ENCODE assay signal across 8 mouse cellular contexts in genomic region chr2:105224134-105224986, GRCm38 (mm10). TPM values are rescaled to one million over a fixed set of nuclear protein-coding genes. Genes with fewer than 3 reads are reported as not detected.
DNase-seq lines count a peak whose midpoint lies in the region; TF ChIP-seq lines count a peak whose summit lies in the region.
"Had no signal": no experiment of that assay in that cellular context is flagged by ENCODE, and none has a peak within 500 bp of the region (broad histone marks: within the 10 kb centered on the region; RNA-seq: fewer than 3 reads in every experiment).

Them7 (plus strand) TSS chr2:105224320.

- peaks cover 35% of the 10 kb centered on the region for H3K27me3 ChIP-seq in megakaryocyte, embryonic 14.5 days (replicated peaks)

- 1% methylated on average over 38 of the region's 38 CpGs for WGBS in bone marrow, adult 2 months

- no peak for TF ChIP-seq POLR2A in bone marrow, adult 2 months (IDR thresholded peaks at IDR 0.05; ENCODE audit: borderline replicate concordance, control insufficient read depth, low read depth, low read length)

- H3K36me3 ChIP-seq in megakaryocyte, embryonic 14.5 days (replicated peaks; ENCODE audit: low read length) = no peaks in the 10 kb centered on the region

- intact Hi-C loops in left cerebral cortex, postnatal 36 days (cut with DNase I) = no loop called here

- no peak for TF ChIP-seq CTCF in bone marrow, adult 2 months (IDR thresholded peaks at IDR 0.05; ENCODE audit: control insufficient read depth, insufficient read depth, low read length)

- peak within 1 kb of the TSS; percentile 27 for H3K4me3 ChIP-seq in bone marrow, adult 2 months (replicated peaks; ENCODE audit: control insufficient read depth, low read depth, low read length)
- H3K4me3 ChIP-seq in megakaryocyte, embryonic 14.5 days (replicated peaks) = peak within 1 kb of the TSS; percentile 69

- H3K9me3 ChIP-seq in megakaryocyte, embryonic 14.5 days = peaks cover 3% of the 10 kb centered on the region; the same call in 1 of the 2 replicates

- H3K27ac ChIP-seq in bone marrow, adult 2 months (ENCODE audit: control insufficient read depth, insufficient read depth, low read depth, low read length, poor library complexity) = 0 out of 2 replicates have a peak within 1 kb of the TSS, but pooled peaks have one; percentile 3

- no peaks in the 10 kb centered on the region; the same call in 1 of the 2 replicates for H3K4me1 ChIP-seq in bone marrow, adult 2 months (ENCODE audit: control insufficient read depth, insufficient read depth, low read length)
- H3K4me1 ChIP-seq in megakaryocyte, embryonic 14.5 days = peaks cover 5% of the 10 kb centered on the region; the same call in 1 of the 2 replicates

- DNase-seq in Muller cell, postnatal 12 days (ENCODE audit: inconsistent ontology term) = peak; percentile 30
- peak; percentile 4 for DNase-seq in heart, adult 8-10 months (ENCODE audit: low spot score)
- DNase-seq in kidney, adult 8-10 months = peak; percentile 87 to 90
- peak; percentile 20 for DNase-seq in testis, postnatal 14 days (ENCODE audit: low spot score)
- DNase-seq in left cerebral cortex, postnatal 36 days (ENCODE audit: low spot score in 2 of 2) = no peak

RNA-seq across cellular contexts. Expression of gene Them7, which starts in this region (rescaled TPM):
- polyA plus RNA-seq in bone marrow, adult 2 months (2011; ENCODE audit: insufficient read depth, insufficient read length, low replicate concordance, missing spikeins) = not detected in 2 replicates
- total RNA-seq in heart, adult 8-10 months (2022) = 1 to 10 TPM; 2.2 to 3.0 (median 2.6) TPM
- polyA plus RNA-seq in megakaryocyte, embryonic 14.5 days (2012; ENCODE audit: insufficient read depth, low replicate concordance) = not detected in 2 replicates
- total RNA-seq in left cerebral cortex, postnatal 36 days (2021) = not detected
- polyA plus RNA-seq: cortical plate, adult 2 months had no signal

Comparison
In these comparisons a context has a peak if more than half of its experiments do, and no peak if none do; other contexts are left out.
1. DNase-seq: peak in Muller cell, postnatal 12 days (single experiment), heart, adult 8-10 months (single experiment), kidney, adult 8-10 months (2 of 2) and testis, postnatal 14 days (single experiment); none in left cerebral cortex, postnatal 36 days (0 of 2).